35 mouse cellular contexts compared by ENCODE assay signal in genomic region chr12:110367102-110367501, GRCm38 (mm10).
DNase-seq lines count a peak whose midpoint lies in the region; ATAC-seq and TF ChIP-seq lines count a peak whose summit lies in the region.
"Had no signal": no experiment of that assay in that cellular context is flagged by ENCODE, and none has a peak within 500 bp of the region (broad histone marks: within the 10 kb centered on the region; RNA-seq: fewer than 3 reads in every experiment).

No protein-coding gene starts in this region.

- no peak overlapping the region for H3K4me2 ChIP-seq in intestine, postnatal 0 days (replicated peaks; ENCODE audit: low read depth)
- H3K4me2 ChIP-seq in intestine, embryonic 15.5 days (replicated peaks) = no peak overlapping the region
- no peak overlapping the region for H3K4me2 ChIP-seq in midbrain, postnatal 0 days (ENCODE audit: low read depth, low read length, poor library complexity, severe bottlenecking)
- H3K4me2 ChIP-seq in midbrain, embryonic 15.5 days = no peak overlapping the region
- no peak overlapping the region for H3K4me2 ChIP-seq in forebrain, embryonic 16.5 days (ENCODE audit: low read length)
- H3K4me2 ChIP-seq: embryonic facial prominence, embryonic 15.5 days; forebrain, embryonic 12.5 days; heart, embryonic 13.5 days; hindbrain, embryonic 15.5 days; kidney, embryonic 15.5 days; liver, embryonic 12.5 days; neural tube, embryonic 12.5 days had no signal

- H3K27me3 ChIP-seq in intestine, postnatal 0 days (replicated peaks; ENCODE audit: control insufficient read depth, insufficient read depth, low read length) = no peaks in the 10 kb centered on the region
- H3K27me3 ChIP-seq in intestine, embryonic 15.5 days (replicated peaks) = no peaks in the 10 kb centered on the region
- no peaks in the 10 kb centered on the region for H3K27me3 ChIP-seq in midbrain, postnatal 0 days (ENCODE audit: insufficient read depth, low read length)
- no peaks in the 10 kb centered on the region for H3K27me3 ChIP-seq in midbrain, embryonic 15.5 days (replicated peaks)
- H3K27me3 ChIP-seq in forebrain, embryonic 16.5 days (replicated peaks; ENCODE audit: control insufficient read depth, insufficient read depth, low read length) = no peaks in the 10 kb centered on the region
- H3K27me3 ChIP-seq: hindbrain, embryonic 15.5 days; neural tube, embryonic 12.5 days had no signal

- no peak overlapping the region for H3K9ac ChIP-seq in intestine, postnatal 0 days (ENCODE audit: low read depth, low read length)
- H3K9ac ChIP-seq in intestine, embryonic 15.5 days = no peak overlapping the region
- no peak overlapping the region for H3K9ac ChIP-seq in midbrain, postnatal 0 days (replicated peaks; ENCODE audit: low read length, poor library complexity, severe bottlenecking)
- no peak overlapping the region for H3K9ac ChIP-seq in midbrain, embryonic 15.5 days
- no peak overlapping the region for H3K9ac ChIP-seq in forebrain, embryonic 16.5 days (replicated peaks; ENCODE audit: low read depth, low read length)
- H3K9ac ChIP-seq: embryonic facial prominence, embryonic 15.5 days; forebrain, embryonic 12.5 days; heart, embryonic 13.5 days; hindbrain, embryonic 15.5 days; kidney, embryonic 15.5 days; liver, embryonic 12.5 days; liver, postnatal 0 days; neural tube, embryonic 12.5 days had no signal

- 90% methylated on average over 6 of the region's 6 CpGs for WGBS in intestine, postnatal 0 days
- 93% methylated on average over 6 of the region's 6 CpGs for WGBS in intestine, embryonic 15.5 days
- WGBS in midbrain, postnatal 0 days = 90% methylated on average over 6 of the region's 6 CpGs
- 95% methylated on average over 6 of the region's 6 CpGs for WGBS in midbrain, embryonic 15.5 days
- whole genome bisulfite sequencing in forebrain, embryonic 16.5 days = 91% methylated on average over 6 of the region's 6 CpGs

- TF ChIP-seq CTCF in intestine, postnatal 0 days (IDR thresholded peaks at IDR 0.05; ENCODE audit: low read depth) = peak; percentile 21; the same call in 1 of the 2 replicates
- TF ChIP-seq CTCF in midbrain, postnatal 0 days (IDR thresholded peaks at IDR 0.05) = peak; percentile 23; the same call in 1 of the 2 replicates

- no peak overlapping the region for H3K27ac ChIP-seq in intestine, postnatal 0 days (ENCODE audit: low read depth, low read length)
- no peak overlapping the region for H3K27ac ChIP-seq in intestine, embryonic 15.5 days
- H3K27ac ChIP-seq in midbrain, postnatal 0 days (ENCODE audit: low read depth, low read length) = no peak overlapping the region
- H3K27ac ChIP-seq in midbrain, embryonic 15.5 days = no peak overlapping the region
- H3K27ac ChIP-seq in forebrain, embryonic 16.5 days (ENCODE audit: low read length) = no peak overlapping the region
- H3K27ac ChIP-seq: embryonic facial prominence, embryonic 10.5 days; embryonic facial prominence, embryonic 15.5 days; forebrain, embryonic 12.5 days; gastrocnemius, adult 2 months; heart, embryonic 13.5 days; hindbrain, embryonic 15.5 days; kidney, embryonic 15.5 days; liver, embryonic 12.5 days; macrophage; neural tube, embryonic 12.5 days had no signal

- no peak overlapping the region for H3K4me3 ChIP-seq in intestine, postnatal 0 days (ENCODE audit: low read depth, low read length)
- no peak overlapping the region for H3K4me3 ChIP-seq in intestine, embryonic 15.5 days (replicated peaks)
- H3K4me3 ChIP-seq in midbrain, postnatal 0 days (ENCODE audit: low read depth, low read length) = no peak overlapping the region
- H3K4me3 ChIP-seq in midbrain, embryonic 15.5 days = no peak overlapping the region
- H3K4me3 ChIP-seq in forebrain, embryonic 16.5 days (replicated peaks; ENCODE audit: low read length) = no peak overlapping the region
- H3K4me3 ChIP-seq: embryonic facial prominence, embryonic 10.5 days; embryonic facial prominence, embryonic 15.5 days; forebrain, embryonic 12.5 days; gastrocnemius, adult 2 months; heart, embryonic 13.5 days; hindbrain, embryonic 15.5 days; kidney, embryonic 15.5 days; liver, embryonic 12.5 days; myocyte; neural tube, embryonic 12.5 days had no signal

- ATAC-seq in intestine, postnatal 0 days = no peak
- ATAC-seq in intestine, embryonic 15.5 days = no peak
- no peak for ATAC-seq in midbrain, postnatal 0 days (ENCODE audit: low FRiP score)
- no peak for ATAC-seq in midbrain, embryonic 15.5 days (replicated peaks)
- no peak for ATAC-seq in forebrain, embryonic 16.5 days
- no peak for ATAC-seq in frontal cortex, adult (ENCODE audit: low TSS enrichment)
- ATAC-seq: activated CD4-positive, CD25-positive, alpha-beta regulatory T cell, adult 4 months; CD4-positive, CD25-positive, alpha-beta regulatory T cell, adult 4 months; liver, embryonic 12.5 days; liver, postnatal 0 days; lung, postnatal 0 days; midbrain, embryonic 16.5 days had no signal

- no peaks in the 10 kb centered on the region for H3K9me3 ChIP-seq in intestine, postnatal 0 days (ENCODE audit: control insufficient read depth)
- no peaks in the 10 kb centered on the region for H3K9me3 ChIP-seq in intestine, embryonic 15.5 days
- no peaks in the 10 kb centered on the region for H3K9me3 ChIP-seq in midbrain, postnatal 0 days (ENCODE audit: low read length)
- no peaks in the 10 kb centered on the region for H3K9me3 ChIP-seq in midbrain, embryonic 15.5 days
- no peaks in the 10 kb centered on the region for H3K9me3 ChIP-seq in forebrain, embryonic 16.5 days (ENCODE audit: control insufficient read depth, low read length)
- H3K9me3 ChIP-seq: embryonic facial prominence, embryonic 10.5 days; embryonic facial prominence, embryonic 15.5 days; forebrain, embryonic 12.5 days; heart, embryonic 13.5 days; hindbrain, embryonic 15.5 days; kidney, embryonic 15.5 days; liver, embryonic 12.5 days; neural tube, embryonic 12.5 days had no signal

- DNase-seq in midbrain, postnatal 0 days (ENCODE audit: low spot score) = no peak
- DNase-seq in R1 (ENCODE audit: low read depth, low spot score) = peak; percentile 69
- DNase-seq: adrenal gland, adult 8-10 months; cerebellum, adult 2 months; cerebellum, postnatal 14 days; gastrocnemius, adult 2 months; gastrocnemius, postnatal 36 days; heart, postnatal 10 days; kidney, adult 11 months; kidney, postnatal 36 days; layer of hippocampus, postnatal 36 days; left cerebral cortex, postnatal 4 days; liver, postnatal 0 days; right cerebral cortex, adult 18-20 months; right cerebral cortex, postnatal 4 days; thymus, postnatal 4 days had no signal

- H3K4me1 ChIP-seq in intestine, postnatal 0 days (replicated peaks; ENCODE audit: control insufficient read depth, insufficient read depth, low read length) = no peaks in the 10 kb centered on the region
- H3K4me1 ChIP-seq in intestine, embryonic 15.5 days (replicated peaks) = no peaks in the 10 kb centered on the region
- H3K4me1 ChIP-seq in midbrain, postnatal 0 days (ENCODE audit: insufficient read depth, low read length) = no peaks in the 10 kb centered on the region
- no peaks in the 10 kb centered on the region for H3K4me1 ChIP-seq in midbrain, embryonic 15.5 days
- H3K4me1 ChIP-seq in forebrain, embryonic 16.5 days (replicated peaks; ENCODE audit: control insufficient read depth, insufficient read depth, low read length) = no peaks in the 10 kb centered on the region
- H3K4me1 ChIP-seq: embryonic facial prominence, embryonic 10.5 days; embryonic facial prominence, embryonic 15.5 days; forebrain, embryonic 12.5 days; heart, embryonic 13.5 days; hindbrain, embryonic 15.5 days; kidney, embryonic 15.5 days; liver, embryonic 12.5 days; neural tube, embryonic 12.5 days had no signal

- no peaks in the 10 kb centered on the region for H3K36me3 ChIP-seq in intestine, postnatal 0 days (ENCODE audit: control insufficient read depth, insufficient read depth)
- H3K36me3 ChIP-seq in intestine, embryonic 15.5 days = no peaks in the 10 kb centered on the region
- H3K36me3 ChIP-seq in midbrain, postnatal 0 days (ENCODE audit: insufficient read depth, low read length) = no peaks in the 10 kb centered on the region
- no peaks in the 10 kb centered on the region for H3K36me3 ChIP-seq in midbrain, embryonic 15.5 days (replicated peaks)
- H3K36me3 ChIP-seq in forebrain, embryonic 16.5 days (ENCODE audit: control insufficient read depth, insufficient read depth) = no peaks in the 10 kb centered on the region
- H3K36me3 ChIP-seq: embryonic facial prominence, embryonic 10.5 days; embryonic facial prominence, embryonic 15.5 days; forebrain, embryonic 12.5 days; heart, embryonic 13.5 days; hindbrain, embryonic 15.5 days; kidney, embryonic 15.5 days; liver, embryonic 12.5 days; neural tube, embryonic 12.5 days had no signal
